In the genomic region with DNA sequence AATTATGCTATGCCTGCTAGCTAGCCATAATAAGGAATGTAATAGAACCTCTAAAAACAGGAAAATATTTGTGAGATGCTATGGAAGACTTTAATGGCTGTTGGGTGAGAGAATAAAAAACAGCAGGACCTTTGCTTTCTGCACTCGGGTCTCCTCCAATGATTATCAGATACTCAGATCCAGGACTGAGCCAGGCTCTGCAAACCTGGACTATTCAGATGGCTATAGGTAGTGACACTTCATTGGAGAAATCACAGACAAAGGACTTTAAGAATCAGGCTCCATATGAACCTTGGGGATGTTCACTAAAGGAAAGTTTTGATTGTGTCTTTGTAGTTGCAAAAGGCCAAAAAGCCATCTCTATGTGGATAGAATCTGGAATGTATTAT, we compare ENCODE assay signal across 9 mouse cellular contexts.
"Had no signal": no experiment of that assay in that cellular context is flagged by ENCODE, and none has a peak within 500 bp of the region (broad histone marks: within the 10 kb centered on the region; RNA-seq: fewer than 3 reads in every experiment).

No protein-coding gene starts in this region.

- H3K36me3 ChIP-seq: liver, embryonic 15.5 days; stomach, embryonic 15.5 days had no signal

- H3K9me3 ChIP-seq: liver, embryonic 15.5 days; stomach, embryonic 15.5 days had no signal

- H3K27me3 ChIP-seq: liver, embryonic 15.5 days; stomach, embryonic 15.5 days had no signal

- H3K4me2 ChIP-seq: liver, embryonic 11.5 days; liver, embryonic 15.5 days; stomach, embryonic 15.5 days had no signal

- DNase-seq: lung, adult 2 months; right cerebral cortex, postnatal 14 days; thymus, adult 2 months; thymus, postnatal 25 days had no signal

- H3K4me1 ChIP-seq: liver, embryonic 15.5 days; stomach, embryonic 15.5 days had no signal

- H3K27ac ChIP-seq: layer of hippocampus, adult 2 months; liver, embryonic 15.5 days; stomach, embryonic 15.5 days had no signal

- H3K9ac ChIP-seq: liver, embryonic 15.5 days; stomach, embryonic 15.5 days had no signal

- ATAC-seq: lung, postnatal 0 days had no signal

- H3K4me3 ChIP-seq: layer of hippocampus, adult 2 months; liver, embryonic 15.5 days; stomach, embryonic 15.5 days had no signal
